Mouse (Mus musculus): ENCODE data around the gene Gm49630. TPM values are rescaled to one million over a fixed set of nuclear protein-coding genes. Genes with fewer than 3 reads are reported as not detected.
"Not testable (repeated sequence)": the region's sequence is repeated elsewhere in the genome, so short reads cannot be mapped to it uniquely, and the experiment has no call there.

Gm49630 gene
- total RNA-seq (2022): not detected

DNA sequence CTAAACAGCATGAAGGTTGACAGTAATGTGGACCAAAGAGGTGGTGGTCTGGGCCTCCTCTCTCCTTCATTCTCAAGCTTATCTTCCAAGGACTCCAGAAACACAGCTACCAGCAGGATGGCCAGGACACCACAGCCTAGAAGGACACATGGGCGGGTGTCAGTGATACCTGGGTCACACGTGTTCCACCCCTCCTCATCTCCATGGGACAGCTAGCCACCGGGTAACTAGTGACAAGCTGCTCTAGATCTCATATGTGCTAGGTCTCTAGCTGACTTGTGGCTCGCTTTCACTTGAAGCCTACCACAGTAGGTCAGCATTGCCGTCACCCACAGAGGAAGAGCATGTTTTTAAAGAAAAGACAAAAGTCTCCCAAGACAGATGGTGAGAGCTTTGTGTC, at the start of gene Gm49630:
TSS of gene Gm49630 (minus strand) at position 101 of the 400 bp plus-strand sequence.
- DNase-seq (ENCODE audit: low spot score in 2 of 2): not testable (repeated sequence)

DNA sequence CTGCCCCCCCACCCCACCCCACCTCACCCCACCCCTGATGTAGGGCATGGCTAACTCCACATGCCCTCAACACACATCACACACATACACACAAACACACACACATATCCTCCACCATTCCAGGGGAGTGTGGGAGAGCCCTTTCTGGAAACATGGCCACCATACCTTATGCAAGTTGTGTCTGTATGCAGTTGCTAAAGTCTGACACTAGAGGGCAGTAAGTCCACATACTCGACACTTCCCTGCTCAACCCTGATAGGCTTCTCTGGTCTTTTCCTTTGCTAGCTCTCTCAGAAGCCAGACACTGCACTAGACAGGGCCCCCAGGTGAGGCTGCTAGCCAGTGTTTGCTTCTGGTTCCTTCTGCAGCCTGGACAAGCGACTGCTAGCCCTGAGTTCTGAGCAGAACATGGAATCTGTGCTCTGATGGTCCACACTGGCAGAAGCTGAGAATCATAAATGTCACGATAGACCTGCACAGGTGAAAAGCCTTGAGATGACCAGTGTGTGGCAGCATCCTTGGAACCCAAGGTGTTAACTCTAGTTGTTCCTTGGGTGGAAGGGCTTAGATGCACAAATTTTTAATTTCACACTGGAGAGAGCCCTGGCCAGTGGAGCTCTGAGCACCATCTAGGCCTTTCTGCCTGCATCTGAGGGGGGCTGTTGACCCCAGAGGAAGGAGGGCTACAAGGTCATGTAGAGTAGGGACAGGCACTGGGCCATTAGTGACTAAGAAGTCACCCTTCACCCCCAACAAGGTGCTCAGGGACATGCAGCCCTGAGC, 48.6 kb upstream of the Gm49630 start:
- DNase-seq (ENCODE audit: low spot score in 2 of 2): peak in 1 of 2 experiments; percentile 4

DNA sequence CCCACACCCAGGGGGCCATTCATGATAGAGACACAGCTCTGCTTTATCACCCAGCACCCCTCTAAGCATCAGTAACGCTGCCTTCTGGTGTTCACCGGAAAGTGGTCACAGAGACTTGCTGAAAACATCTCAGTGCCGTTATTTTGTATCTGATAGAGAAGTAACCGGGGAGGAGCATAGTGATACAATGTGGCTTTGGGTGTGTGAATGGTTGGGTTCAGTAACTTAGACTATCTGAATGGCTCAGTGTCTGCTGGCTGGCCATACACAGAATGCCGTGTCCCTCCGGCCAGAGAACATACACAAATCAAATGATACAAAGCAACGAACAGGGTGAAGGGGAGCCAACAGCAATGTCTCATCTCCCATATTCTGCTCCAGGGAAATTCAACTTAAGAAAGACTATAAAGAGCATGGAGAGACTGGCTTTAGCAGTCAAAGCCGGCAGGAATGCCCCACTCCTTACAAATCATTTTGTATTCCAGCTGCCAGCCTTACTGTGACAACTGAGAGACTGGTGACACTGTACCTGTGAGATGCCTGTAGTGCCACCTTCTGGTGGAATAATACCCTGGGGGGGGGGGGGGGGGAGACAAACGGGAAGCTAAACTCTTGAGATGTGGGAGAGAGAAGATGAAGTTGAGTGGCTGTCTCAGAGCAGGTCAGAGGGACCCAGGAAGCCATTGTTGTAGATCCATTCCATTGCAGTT, 43.0 kb upstream of the Gm49630 start:
- not testable (repeated sequence) for DNase-seq (ENCODE audit: low spot score in 2 of 2)

DNA sequence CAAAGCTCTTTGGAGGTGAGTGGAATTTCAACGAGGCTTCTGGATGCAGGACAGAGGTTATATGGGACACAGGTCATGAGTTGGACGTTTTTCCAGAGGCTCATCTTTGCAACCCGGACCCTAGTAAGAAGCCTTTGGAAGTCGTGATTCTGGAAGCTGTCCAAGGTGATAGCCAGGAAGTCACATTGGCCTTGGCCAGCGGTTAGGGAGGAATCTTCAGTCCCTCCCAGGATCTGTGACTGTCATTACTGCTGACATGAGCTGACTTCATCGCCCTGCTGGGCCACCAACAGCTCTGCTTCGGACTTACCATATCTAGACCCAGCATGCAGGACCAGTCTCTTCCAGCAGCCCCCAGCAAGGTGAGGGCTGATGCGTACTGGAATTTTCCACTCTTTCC, 41.6 kb upstream of the Gm49630 start:
- not testable (repeated sequence) for DNase-seq (ENCODE audit: low spot score in 2 of 2)

DNA sequence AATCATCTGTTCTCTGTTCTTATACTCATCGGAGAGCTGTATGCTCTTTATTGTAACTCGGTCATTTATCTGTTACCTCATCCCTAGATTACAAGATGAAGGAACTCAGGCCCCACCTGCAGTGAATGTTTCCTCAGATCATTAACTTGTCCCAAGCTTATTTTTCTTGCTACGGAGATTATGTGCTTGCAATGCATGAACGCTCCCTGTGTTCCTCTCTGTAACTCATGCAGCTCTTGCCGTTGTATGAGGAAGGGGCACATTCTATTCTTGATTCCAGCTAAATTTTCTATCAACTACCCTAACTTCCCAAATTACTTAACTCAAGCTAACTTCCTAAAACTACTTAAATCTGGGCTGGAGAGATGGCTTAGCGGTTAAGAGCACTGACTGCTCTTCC, 28.0 kb upstream of the Gm49630 start:
- DNase-seq (ENCODE audit: low spot score in 2 of 2): not testable (repeated sequence)

DNA sequence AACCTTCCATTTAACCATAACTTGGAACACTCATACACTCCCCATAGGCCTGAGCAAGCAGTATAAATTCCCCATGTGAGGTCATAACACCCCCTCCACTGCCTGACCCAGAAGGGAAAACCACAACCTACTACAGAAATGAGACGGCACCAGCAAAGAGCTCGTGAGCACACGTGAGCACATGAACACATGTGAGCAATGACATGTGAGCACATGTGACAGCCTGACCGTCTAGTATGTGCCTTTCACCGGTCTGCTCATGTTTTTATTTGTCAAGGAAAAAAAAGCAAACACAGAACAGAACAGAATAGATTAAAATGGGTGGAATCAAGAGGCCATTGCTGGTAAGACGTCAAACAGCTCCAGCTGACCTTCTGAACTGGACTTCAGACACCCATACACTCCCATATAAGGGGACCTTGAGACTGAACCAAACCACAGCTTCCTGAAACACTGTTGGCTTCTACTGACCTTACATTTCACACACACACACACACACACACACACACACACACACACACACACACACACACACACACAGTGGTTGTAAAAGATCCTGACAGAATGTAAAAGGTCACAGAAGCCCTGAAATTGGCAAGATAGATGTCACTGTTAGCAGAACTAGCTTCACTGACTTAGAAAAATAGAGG, 26.5 kb upstream of the Gm49630 start:
- DNase-seq (ENCODE audit: low spot score in 2 of 2): not testable (repeated sequence)

DNA sequence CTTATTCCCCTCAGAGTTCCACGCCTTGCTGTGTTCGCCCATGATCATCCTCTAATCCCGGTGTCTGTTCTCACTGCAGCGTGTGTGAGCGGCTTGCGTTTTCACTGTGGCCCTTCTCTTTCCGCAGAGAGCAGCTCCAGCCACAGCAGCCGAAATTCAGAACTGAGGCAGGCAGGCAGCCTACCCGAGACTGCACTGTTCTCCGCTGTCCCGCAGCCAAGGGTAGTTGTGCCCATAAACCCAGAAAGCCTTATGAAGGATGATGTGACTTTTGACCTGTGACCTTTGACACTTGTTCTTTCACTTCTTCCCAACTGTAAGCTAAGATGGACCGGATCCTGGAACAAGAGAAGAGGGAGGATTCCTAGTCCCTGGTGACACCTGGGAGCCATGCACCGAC, 25.3 kb upstream of the Gm49630 start:
- not testable (repeated sequence) for DNase-seq (ENCODE audit: low spot score in 2 of 2)

DNA sequence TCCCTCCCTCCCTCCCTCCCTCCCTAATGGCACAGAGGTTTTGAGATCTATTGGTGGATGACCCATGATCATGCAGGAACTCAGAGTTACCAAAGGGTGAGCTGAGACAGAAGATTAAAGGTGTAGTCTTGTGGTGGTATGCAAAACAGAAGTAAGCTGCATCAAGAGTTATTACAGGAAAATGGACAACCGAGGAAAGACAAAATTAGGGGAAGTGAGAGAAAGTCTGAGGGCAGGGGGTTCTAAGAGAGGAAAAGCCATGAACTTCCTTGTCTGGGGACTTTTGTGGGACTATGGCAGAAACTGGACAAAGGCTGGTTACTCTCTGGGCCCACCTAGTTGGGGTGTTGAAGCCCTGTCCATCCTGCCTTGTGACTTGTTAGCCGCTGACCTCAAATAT, 24.5 kb upstream of the Gm49630 start:
- DNase-seq (ENCODE audit: low spot score in 2 of 2): not testable (repeated sequence)

DNA sequence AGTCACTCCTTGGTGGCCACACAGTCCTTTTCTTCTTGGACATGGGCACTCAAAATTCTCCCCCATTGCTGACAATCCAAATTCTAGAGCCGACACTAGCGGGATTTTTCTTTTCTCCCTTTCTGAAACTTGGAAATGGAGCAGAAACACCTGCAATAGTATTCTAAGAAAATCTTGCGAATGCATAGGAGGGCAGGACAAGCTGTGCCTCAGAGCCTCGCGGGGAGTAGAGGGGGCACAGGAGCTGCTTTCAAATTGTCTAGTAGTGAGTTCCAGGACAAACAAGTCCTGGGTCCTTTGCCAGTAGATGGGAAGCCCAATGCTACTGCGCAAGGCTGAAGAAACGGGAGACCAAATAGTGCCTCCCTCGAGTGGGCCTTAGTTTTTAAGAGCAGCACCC, 23.9 kb upstream of the Gm49630 start:
- not testable (repeated sequence) for DNase-seq (ENCODE audit: low spot score in 2 of 2)

DNA sequence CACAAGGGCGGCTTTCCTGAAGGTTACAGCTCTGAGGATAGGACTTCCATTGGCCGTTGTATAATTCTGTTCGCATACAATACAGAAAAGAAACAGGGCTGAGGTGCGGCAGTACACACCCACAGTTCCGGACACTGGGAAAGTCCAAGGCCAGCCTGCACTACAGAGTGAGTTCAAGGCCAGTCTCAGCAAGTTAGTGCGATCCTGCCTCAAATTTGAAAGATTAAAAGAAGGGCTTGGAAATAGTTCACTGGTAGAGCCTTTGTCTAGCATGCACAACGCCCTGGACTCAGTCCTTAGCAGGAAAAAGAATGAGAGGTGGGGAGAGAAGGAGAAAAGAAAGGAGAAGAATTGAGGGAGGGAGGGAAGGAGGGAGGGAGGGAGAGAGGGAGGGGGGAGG, 23.3 kb upstream of the Gm49630 start:
- not testable (repeated sequence) for DNase-seq (ENCODE audit: low spot score in 2 of 2)

DNA sequence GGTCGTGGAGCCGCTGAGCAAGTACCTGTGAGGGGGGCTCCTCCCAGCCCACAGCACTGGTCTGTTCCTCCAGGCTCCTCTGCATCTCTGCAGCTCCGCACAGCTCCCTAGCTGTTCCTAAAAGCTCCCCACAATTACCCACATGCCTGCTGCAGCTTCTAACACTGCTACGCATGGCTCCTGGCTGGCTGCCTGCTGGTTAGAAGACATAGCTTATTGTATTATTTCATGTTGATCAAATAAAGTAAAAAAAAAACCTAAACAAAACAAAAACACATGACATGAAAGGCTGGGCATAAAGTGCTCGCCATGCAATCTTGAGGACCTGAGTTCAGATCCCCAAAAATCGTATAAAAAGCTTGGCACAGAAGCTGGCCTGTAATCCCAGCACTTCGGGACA, 18.1 kb upstream of the Gm49630 start:
- not testable (repeated sequence) for DNase-seq (ENCODE audit: low spot score in 2 of 2)

DNA sequence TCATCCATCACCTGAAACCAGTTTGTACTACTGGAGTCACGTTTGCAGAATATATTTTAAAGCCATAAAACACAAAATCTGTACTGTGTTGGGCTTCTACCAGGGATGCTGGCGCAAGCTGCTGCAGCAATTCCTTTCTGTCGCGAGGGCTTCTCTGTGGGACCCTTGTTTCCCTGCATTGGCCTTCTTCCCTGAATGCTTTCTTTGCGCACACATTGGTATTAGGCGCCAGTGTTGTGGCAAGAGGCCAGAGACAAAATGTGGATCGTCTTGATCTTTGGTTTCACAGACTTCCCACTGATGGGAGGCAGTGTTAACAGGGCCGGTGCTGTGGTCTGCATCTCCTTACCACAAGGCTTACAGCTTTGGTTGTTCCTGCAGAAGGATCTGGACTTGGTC, 17.2 kb upstream of the Gm49630 start:
- DNase-seq (ENCODE audit: low spot score in 2 of 2): not testable (repeated sequence)

DNA sequence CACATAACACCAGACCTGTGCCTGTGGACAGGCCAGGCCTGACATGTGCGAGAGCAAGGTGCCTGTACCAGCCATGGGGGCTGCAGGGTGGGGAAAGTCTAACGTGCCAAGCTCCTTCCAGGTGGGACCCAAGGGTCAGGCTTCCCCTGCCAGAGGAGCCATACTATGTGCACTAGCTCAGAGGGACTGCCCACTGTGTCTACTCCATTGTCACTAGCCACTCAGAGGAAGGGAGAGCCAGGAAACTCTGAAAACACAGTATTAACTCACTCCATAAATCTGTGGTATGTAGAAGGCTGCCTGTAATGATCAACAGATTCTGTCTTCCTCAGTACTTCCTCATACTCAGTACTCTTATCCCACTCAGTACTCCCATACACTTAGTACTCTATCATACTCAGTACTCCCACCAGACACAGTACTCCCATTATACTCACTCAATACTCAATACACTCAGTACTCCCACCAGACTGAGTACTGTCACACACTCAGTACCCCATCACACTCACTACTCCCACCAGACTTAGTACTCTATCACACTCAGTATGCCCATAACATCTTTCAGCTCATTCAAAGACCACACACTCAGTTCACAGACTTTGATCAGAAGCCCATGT, 16.7 kb upstream of the Gm49630 start:
- not testable (repeated sequence) for DNase-seq (ENCODE audit: low spot score in 2 of 2)

DNA sequence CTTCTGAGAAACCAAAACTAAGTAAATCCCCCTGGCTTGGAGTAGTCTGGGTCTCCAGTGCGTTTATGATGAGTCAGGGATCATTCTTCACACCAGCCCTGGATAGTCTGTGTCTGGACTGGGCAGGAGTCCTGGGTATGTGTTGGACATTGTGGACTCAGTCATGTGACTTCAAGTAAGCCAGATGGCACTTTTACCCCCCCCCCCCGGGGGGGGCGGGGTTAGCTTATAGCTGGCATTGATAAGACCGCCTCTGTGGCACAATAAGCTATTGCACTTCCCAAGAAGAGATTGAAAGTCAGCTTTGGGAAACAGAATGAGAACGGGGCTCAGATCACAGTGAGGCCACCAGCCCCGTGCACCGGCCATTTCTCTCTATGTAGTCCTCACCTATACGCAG, 14.2 kb upstream of the Gm49630 start:
- DNase-seq (ENCODE audit: low spot score in 2 of 2): not testable (repeated sequence)

DNA sequence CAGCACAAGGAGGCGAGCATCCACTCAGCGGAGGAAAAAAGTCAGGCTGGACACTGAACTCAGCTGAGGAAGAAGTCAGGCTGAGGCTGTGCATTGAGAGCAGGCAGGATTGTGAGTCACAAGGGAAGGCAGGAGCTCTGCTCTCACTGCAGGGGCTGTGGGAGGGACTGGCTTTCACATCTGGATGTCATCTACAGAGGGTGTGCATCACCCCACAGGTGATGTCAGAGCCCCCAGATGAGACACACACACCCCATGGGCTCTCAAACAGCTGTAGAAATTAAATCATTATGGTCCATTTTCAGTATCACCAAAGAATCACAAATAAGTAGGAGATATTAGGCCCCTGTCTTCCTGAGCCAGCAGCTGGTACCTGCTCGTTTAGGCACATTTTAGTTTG, 13.6 kb upstream of the Gm49630 start, which contains the start of gene Unc93a2:
TSS of gene Unc93a2 (minus strand) at position 101 of the 400 bp plus-strand sequence.
- DNase-seq (ENCODE audit: low spot score in 2 of 2): not testable (repeated sequence)

DNA sequence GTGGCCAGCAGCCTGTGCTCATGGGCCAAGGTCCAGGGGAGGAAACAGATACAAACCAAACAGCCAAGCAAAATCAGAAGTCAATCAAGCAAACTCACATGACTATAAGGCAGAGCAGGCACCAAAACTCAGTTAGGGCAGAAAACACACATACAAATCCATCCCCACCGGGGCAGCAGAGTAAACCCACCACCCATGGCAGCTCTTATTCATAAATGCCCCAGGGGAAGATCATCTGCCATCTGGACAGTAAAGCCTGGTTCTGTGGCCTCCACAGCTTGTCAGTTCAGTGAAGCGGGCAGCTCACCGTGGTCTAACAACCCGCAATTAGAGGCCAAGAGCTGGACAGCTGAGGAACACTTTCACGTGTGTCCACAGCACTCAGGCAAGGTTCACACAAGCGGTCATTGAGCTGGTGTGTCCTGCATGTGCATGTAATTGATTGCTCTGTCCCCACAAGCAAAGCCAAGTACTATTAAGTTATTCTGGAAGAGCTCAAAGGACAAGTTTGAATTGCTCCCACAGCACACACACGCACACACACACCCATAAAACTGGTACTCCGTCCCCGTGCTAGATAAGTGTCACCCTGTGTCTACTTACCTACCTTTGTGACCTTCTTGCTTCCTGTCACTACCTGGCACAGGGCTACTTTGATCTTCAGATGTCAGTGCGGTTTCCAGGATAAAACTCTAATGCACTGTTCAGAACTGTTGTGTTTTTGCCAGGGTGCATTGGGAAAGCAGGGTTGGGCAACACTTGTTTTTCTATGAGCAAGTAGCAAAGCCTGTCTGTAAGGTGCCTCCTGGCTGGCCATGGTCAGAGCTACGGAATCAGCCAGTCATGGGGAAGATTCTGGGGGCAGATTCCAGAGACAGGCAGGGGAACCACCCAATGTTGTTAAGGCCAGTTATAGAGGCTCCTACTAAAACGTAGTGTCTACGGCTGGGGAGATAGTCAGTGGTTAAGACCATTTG, 11.7 kb upstream of the Gm49630 start:
- not testable (repeated sequence) for DNase-seq (ENCODE audit: low spot score in 2 of 2)

DNA sequence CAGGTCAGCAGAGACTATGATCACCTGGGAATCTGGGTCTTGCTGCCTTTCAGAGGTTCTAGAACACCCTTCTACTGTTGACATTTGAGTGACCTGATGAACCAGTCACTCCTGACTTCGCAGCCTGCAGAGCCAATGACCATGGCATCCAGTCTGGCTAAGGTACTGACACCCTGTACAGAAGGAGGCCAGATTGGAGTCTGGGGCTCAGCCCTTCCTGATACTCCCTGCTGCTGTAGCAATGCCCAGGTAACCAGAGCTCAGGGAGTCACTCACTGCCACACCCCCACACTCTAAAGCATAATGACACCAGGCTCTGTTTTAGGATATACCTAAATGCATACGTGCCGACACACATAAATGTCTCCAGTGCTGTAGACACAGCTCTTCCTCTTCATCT, 10.9 kb upstream of the Gm49630 start:
- DNase-seq (ENCODE audit: low spot score in 2 of 2): not testable (repeated sequence)

DNA sequence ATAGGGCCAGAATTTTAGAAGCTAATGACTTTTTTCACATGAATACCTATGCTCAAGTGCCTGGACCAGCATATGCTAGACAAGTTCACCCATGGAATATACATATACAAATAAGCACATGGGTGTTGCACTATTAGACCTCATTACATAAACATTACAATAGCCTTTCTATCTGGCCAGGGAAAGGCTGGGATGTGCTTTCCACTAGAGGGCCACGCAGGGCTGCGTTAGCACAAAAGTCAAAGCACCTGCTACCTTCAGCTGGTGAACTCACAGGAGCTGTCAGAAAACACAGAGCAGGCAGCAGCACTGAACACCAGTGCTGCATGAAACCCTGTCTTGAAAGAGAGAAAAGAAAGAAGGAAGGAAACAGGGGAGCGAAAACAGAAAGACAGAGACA, 6.1 kb upstream of the Gm49630 start:
- not testable (repeated sequence) for DNase-seq (ENCODE audit: low spot score in 2 of 2)

DNA sequence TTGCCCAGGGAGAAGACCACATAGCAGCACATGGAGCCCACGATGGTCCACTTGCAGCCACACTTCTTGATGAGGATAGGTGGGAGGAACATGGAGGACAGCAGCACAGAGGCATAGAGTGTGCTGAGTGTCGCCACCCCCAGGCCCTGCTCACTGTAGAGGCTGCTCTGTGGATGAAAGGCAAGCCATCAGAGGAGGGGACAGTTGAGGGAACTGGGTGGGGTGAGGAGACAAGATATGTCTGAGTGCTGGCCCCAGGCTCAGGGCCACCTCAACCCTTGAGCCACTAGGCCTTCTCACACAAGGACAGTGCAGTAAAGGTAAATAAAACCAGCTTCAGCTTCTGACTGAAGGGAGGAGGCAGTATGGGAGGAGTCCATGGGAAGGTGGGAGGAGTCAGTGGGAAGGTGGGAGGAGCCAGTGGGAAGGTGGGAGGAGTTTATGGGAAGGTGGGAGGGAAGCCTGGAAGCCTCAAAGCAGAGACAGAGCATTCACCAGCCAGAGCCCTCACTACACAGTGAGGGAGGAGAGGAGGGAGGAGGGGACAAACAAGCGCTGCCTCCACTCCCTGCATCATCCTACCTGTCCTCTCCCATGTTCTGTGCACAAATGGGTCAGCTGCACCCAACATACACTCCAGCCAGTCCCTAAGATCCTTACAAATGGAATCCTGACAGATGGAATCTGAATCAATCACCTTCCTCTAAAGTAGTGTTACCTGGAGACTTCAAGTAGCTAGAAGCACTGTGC, 5.3 kb upstream of the Gm49630 start:
- DNase-seq (ENCODE audit: low spot score in 2 of 2): not testable (repeated sequence)

DNA sequence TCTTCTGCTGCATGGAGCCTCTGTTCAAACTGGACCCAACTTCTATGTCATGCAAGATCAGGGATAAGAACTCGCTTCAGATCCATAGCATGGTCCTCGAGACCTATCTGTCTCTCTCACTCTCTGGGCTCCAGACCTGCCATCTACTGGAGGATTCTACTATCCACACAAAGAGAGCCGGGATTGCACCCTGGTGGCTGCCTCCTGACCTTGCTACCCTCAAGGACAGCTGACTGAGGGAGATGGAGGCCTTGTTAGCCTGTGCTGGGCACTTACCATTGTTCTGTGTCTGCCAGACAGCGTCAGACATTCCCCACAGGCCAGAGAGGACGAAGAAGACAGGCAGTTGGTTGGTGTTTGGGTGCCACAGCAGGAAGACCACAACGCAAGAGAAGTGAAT, 2.4 kb downstream of the Gm49630 start:
- DNase-seq (ENCODE audit: low spot score in 2 of 2): not testable (repeated sequence)
